Mouse (Mus musculus) intestine, embryonic 15.5 days (tissue): ENCODE results near the gene Dcun1d3. TPM values are rescaled to one million over a fixed set of nuclear protein-coding genes. Genes with fewer than 3 reads are reported as not detected.

ENCODE experiments used
- ATAC-seq: fragments of 200-750 bp; cut with Nextera tagmentation; 2 replicates; pipeline ENCODE4 v1.8.0; 2017; ENCODE audit warnings: moderate TSS enrichment, moderate library complexity
- H3K27ac ChIP-seq: fragments of 300-500 bp; sonication (generic); 2 replicates; pipeline ENCODE4 v1.5.1; 2015; ENCODE audit warnings: mild to moderate bottlenecking, inconsistent platforms
- H3K27me3 ChIP-seq: fragments of 300-500 bp; sonication (generic); replicated peaks from 2 replicates; pipeline ENCODE4 v1.6.1; 2015; ENCODE audit warnings: inconsistent platforms
- H3K36me3 ChIP-seq: fragments of 300-500 bp; sonication (generic); 2 replicates; pipeline ENCODE4 v1.6.1; 2015; ENCODE audit warnings: inconsistent platforms
- H3K4me1 ChIP-seq: fragments of 300-500 bp; sonication (generic); replicated peaks from 2 replicates; pipeline ENCODE4 v1.6.1; 2015; ENCODE audit warnings: inconsistent platforms
- H3K4me2 ChIP-seq: fragments of 300-500 bp; sonication (generic); replicated peaks from 2 replicates; pipeline ENCODE4 v1.6.1; 2015; ENCODE audit warnings: mild to moderate bottlenecking, inconsistent platforms
- H3K4me3 ChIP-seq: fragments of 300-500 bp; sonication (generic); replicated peaks from 2 replicates; pipeline ENCODE4 v1.5.1; 2015; ENCODE audit warnings: inconsistent platforms
- H3K9ac ChIP-seq: fragments of 300-500 bp; sonication (generic); 2 replicates; pipeline ENCODE4 v1.6.1; 2015; ENCODE audit warnings: inconsistent platforms
- H3K9me3 ChIP-seq: fragments of 300-500 bp; sonication (generic); 2 replicates; pipeline ENCODE4 v1.6.1; 2016; ENCODE audit warnings: inconsistent platforms
- WGBS: fragments of 180-500 bp; shearing (Covaris S2); methylation state at CpG from one replicate; pipeline ENCODE4 v1.1.7; 2015; 5-methylcytosine and 5-hydroxymethylcytosine counted together
- polyA plus RNA-seq: library from polyadenylated mRNA; unstranded; fragments of >200 nt; fragmentation: Nextera tagmentation; extraction: Ambion mirVana; gene quantifications from 2 replicates; pipeline ENCODE4 v1.2.1, GENCODE M21; 2015

Gene Dcun1d3
- 10.6 and 11.6 TPM in 2 replicates for polyA plus RNA-seq

DNA sequence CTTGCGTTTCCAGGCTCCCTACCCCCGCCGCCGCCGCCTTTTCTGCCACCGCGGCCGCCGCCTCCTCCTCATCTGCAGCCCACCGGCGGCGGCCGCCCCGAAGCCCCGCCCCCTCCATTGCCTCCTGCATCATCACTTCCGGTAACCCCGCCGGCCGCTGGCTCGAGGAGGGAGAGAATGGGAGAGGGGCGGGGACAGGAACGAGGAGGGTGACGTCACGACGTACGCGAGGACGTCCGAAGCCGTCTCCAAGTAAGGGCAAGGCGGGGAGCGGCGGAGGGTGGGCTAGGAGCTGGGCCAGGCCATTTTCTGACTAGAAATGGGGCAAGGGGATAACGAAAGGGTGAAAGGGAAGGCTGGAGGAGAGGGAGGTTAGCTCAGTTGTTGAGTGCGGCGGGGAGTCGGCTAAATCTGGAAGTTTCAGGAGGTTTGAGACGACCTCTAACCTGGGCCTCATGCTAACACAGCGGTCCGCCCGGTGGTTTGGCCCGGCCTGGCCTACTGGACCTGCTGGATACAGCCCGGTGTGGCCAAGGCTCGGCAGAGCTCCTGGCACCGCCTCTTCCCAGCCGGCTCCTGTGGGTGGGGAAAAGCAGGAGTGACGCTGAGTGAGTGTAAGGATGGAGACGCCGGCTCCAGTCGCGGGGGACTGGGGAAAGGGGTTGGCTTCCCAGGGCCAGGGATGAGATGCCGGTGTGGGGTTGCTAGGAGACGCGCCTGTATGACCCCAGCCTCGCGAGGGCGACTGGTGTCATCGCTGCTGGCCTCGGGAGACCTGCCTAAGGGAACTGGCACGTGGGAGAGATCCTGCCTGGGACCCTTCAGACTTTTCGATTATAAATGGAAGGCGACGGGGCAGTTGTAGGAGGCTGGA is at the start of gene Dcun1d3, which contains the start of gene Lyrm1:
TSS of gene Dcun1d3 (minus strand) at position 660 of the 874 bp plus-strand sequence.
TSS of gene Lyrm1 (plus strand) at position 223 of the 874 bp plus-strand sequence.
- peak within 1 kb of the TSS; percentile 70 for H3K4me3 ChIP-seq
- ATAC-seq, result peak; percentile 98
- 0 out of 2 replicates have a peak, but pooled peaks cover 5% of the 10 kb centered on the region for H3K4me1 ChIP-seq
- H3K27me3 ChIP-seq, result no peaks in the 10 kb centered on the region
- H3K4me2 ChIP-seq, result peak within 1 kb of the TSS; percentile 74
- no peaks in the 10 kb centered on the region for H3K9me3 ChIP-seq
- H3K9ac ChIP-seq, result peak within 1 kb of the TSS; percentile 86
- no peaks in the 10 kb centered on the region for H3K36me3 ChIP-seq
- WGBS, result under 1% methylated on average over 63 of the region's 63 CpGs
- H3K27ac ChIP-seq, result peak within 1 kb of the TSS; percentile 91

DNA sequence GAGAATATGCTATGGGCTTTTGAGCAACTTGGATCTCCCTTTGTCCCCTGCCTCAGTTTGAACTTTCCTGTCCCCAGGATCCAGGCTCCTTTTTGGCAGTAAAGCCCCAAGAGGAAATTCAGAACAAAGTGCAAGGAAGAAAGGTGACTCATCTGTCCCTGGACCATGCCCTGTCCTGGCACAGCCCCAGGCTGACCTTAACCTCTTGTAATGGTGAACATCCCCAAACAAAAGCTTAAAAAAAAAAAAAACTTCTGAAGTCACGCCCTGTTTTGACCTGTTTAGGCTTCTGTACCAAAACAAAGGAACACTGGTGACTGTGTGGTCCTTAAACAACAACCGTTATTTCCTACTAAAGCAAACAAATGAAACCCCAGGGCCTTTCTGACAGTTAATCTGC is 45.5 kb upstream of the Dcun1d3 start:
- no peak overlapping the region for H3K4me3 ChIP-seq
- H3K27ac ChIP-seq, result no peak overlapping the region
- no peak overlapping the region for H3K4me2 ChIP-seq
- no peaks in the 10 kb centered on the region for H3K36me3 ChIP-seq
- no peaks in the 10 kb centered on the region for H3K4me1 ChIP-seq
- ATAC-seq, result no peak
- H3K9ac ChIP-seq, result no peak overlapping the region
- no peaks in the 10 kb centered on the region for H3K27me3 ChIP-seq
- no peaks in the 10 kb centered on the region for H3K9me3 ChIP-seq
- WGBS, result 55% methylated on average over 2 of the region's 2 CpGs

DNA sequence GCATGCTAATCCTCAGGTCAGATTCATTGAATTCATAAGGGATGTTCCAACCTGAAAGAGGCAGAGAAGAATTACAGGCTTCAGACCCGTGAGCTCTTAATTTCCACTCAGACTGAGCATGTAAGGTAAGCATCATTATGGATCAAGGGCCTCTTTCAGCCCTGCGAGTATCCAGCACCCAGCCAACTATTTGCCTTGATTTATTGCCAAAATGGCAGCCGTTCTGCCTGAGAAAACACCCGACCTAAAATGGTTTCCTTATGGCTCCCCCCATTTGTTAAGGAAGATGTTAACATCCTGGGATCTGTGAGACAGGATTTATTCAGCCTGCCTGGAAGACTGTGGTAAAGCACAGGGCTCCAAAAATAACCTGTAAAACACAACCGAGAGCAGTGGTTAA is 40.9 kb upstream of the Dcun1d3 start:
- H3K27me3 ChIP-seq, result no peaks in the 10 kb centered on the region
- ATAC-seq, result no peak
- H3K4me2 ChIP-seq, result no peak overlapping the region
- H3K9me3 ChIP-seq, result no peaks in the 10 kb centered on the region
- H3K4me3 ChIP-seq, result no peak overlapping the region
- H3K9ac ChIP-seq, result no peak overlapping the region
- H3K4me1 ChIP-seq, result no peaks in the 10 kb centered on the region
- H3K36me3 ChIP-seq, result no peaks in the 10 kb centered on the region
- no peak overlapping the region for H3K27ac ChIP-seq
- WGBS, result 55% methylated on average over 5 of the region's 5 CpGs

DNA sequence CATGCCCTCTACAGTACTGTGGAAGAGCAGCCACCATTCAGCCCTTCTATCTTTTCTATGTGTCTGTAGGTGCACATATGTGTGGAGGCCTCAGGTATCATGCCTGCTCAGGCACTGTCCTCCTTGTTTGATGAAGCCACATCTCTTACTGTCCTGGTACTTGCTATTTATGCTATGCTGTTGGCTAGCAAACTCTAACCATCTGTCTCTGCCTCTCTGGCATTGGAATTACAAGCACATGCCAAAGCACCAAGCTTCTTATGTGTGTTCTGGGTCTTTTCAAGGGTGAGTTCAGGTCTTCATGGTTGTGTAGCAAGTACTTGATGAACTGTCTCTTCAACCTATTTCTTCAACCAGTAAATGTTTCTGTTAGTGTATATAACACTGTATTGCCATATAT is 40.2 kb upstream of the Dcun1d3 start:
- H3K9ac ChIP-seq, result no peak overlapping the region
- H3K36me3 ChIP-seq, result no peaks in the 10 kb centered on the region
- no peak overlapping the region for H3K27ac ChIP-seq
- H3K4me3 ChIP-seq, result no peak overlapping the region
- no peak for ATAC-seq
- no peaks in the 10 kb centered on the region for H3K9me3 ChIP-seq
- no peak overlapping the region for H3K4me2 ChIP-seq
- H3K4me1 ChIP-seq, result no peaks in the 10 kb centered on the region
- no peaks in the 10 kb centered on the region for H3K27me3 ChIP-seq

GRCm38 (mm10) chr7:119928783-119929440 is 32.8 kb upstream of the Dcun1d3 start:
- Histone ChIP-seq H3K4me2 (no peak overlapping the region), H3K27ac (no peak overlapping the region), H3K27me3 (no peaks in the 10 kb centered on the region), H3K36me3 (no peaks in the 10 kb centered on the region), H3K4me1 (no peaks in the 10 kb centered on the region), H3K9me3 (no peaks in the 10 kb centered on the region), H3K9ac (no peak overlapping the region), H3K4me3 (no peak overlapping the region)
- ATAC-seq, result no peak
- 52% methylated on average over 2 of the region's 2 CpGs for WGBS

- ATAC-seq, result no peak
- Histone ChIP-seq H3K4me2 (no peak overlapping the region), H3K9ac (no peak overlapping the region), H3K36me3 (no peaks in the 10 kb centered on the region), H3K4me1 (no peaks in the 10 kb centered on the region), H3K4me3 (no peak overlapping the region), H3K27me3 (no peaks in the 10 kb centered on the region), H3K9me3 (no peaks in the 10 kb centered on the region), H3K27ac (no peak overlapping the region)
- WGBS, result 76% methylated on average over 4 of the region's 4 CpGs
Measured at GRCm38 (mm10) chr7:119921054-119921453, 25.0 kb upstream of the Dcun1d3 start.

- no peaks in the 10 kb centered on the region for H3K36me3 ChIP-seq
- H3K4me2 ChIP-seq, result no peak overlapping the region
- no peaks in the 10 kb centered on the region for H3K4me1 ChIP-seq
- no peak overlapping the region for H3K9ac ChIP-seq
- WGBS, result 44% methylated on average over 2 of the region's 2 CpGs
- no peak for ATAC-seq
- no peaks in the 10 kb centered on the region for H3K27me3 ChIP-seq
- no peaks in the 10 kb centered on the region for H3K9me3 ChIP-seq
- no peak overlapping the region for H3K27ac ChIP-seq
- no peak overlapping the region for H3K4me3 ChIP-seq
Measured at GRCm38 (mm10) chr7:119920457-119920856, 24.4 kb upstream of the Dcun1d3 start.

DNA sequence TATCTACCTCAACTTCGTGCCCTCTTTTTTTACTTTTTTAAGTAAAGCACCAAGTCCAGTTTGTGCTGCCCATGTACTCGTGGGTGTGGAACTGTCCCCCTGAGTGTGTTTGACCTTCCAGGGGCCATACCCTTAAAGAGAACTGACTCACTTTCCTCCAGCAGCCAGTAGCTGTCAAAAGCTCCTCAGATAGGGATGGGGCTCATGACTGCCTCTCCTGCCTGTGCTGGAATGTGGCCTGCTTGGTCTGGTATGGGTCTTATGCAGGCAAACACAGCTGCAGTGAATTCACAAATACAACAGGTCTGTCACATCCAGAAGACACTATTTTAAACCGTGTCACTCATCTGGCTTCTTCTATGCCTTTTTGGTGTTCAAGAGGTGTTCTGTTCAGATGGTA is 15.6 kb upstream of the Dcun1d3 start:
- Histone ChIP-seq H3K36me3 (no peaks in the 10 kb centered on the region), H3K9me3 (no peaks in the 10 kb centered on the region), H3K27ac (no peak overlapping the region), H3K4me2 (no peak overlapping the region), H3K9ac (no peak overlapping the region), H3K4me1 (no peaks in the 10 kb centered on the region), H3K4me3 (no peak overlapping the region), H3K27me3 (no peaks in the 10 kb centered on the region)
- WGBS, result 67% methylated on average over 3 of the region's 3 CpGs
- ATAC-seq, result no peak

DNA sequence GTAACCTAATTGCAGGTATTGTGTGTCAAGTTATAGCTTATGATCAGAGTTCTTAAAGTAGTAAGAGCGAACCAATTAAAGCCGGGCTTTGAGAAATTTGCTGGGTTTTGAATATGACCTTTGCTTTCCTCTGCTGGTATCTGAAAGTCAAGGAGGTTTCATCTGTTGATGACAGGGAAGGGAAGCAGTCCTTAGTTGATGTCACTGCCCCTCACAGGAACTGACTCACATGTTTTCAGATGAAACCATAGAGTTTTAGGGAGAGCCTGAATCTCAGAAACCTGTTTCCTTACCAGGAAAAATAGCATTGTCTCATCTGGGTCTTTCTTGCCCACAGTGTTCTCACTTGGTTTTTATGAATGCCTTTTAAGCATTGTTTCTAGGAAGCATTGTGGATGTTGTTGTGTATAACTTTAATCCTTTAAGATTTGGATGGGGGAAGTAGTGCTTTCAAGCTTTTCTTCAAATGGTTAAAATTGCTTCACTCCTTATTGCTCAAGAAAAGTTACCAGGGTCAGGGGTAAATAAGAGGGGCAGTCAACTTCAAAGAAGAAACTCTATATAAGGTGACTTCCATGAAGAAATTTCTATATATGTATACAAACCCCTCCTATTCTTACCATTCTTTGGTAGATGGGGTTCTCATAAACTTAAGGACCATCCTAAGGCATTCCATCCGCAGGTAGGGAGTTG is 10.6 kb upstream of the Dcun1d3 start:
- Histone ChIP-seq H3K4me2 (no peak overlapping the region), H3K27ac (no peak overlapping the region), H3K4me3 (no peak overlapping the region), H3K36me3 (no peaks in the 10 kb centered on the region), H3K9ac (no peak overlapping the region), H3K4me1 (no peaks in the 10 kb centered on the region), H3K27me3 (no peaks in the 10 kb centered on the region), H3K9me3 (no peaks in the 10 kb centered on the region)
- no peak for ATAC-seq
- WGBS, result 90% methylated on average over 3 of the region's 3 CpGs

DNA sequence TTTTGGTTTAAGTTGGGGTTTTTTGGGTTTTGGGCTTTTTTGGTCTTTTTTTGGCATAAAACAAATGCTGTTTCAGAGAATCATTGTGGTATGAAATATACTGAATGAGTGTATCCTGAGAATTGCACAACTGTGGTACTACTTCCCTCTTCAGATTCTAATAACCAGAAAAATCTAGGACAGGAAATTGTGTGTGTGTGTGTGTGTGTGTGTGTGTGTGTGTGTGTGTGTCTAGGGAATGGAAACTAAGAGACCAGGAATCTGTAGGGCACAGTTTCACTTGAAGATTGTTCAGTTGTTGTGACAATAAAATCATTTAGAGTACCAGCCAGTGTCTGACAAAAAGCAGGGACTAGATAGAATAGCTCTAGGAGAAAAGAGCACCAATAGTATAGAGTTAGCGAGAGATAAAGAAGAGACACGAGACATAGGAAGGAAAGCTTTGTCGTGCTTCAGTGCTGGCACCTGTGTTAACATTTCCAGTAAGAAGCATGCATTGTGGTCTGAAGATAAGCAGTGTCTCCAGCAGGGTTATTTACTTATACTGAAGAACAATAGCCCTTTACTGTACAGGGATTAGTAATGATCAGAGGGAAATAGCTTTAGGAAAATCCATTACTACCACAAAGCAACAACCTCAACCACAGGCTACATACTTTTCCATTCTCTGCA is 3.4 kb upstream of the Dcun1d3 start:
- no peaks in the 10 kb centered on the region for H3K36me3 ChIP-seq
- 0 out of 2 replicates have a peak, but pooled peaks cover under 1% of the 10 kb centered on the region for H3K4me1 ChIP-seq
- H3K9ac ChIP-seq, result no peak overlapping the region
- no peaks in the 10 kb centered on the region for H3K27me3 ChIP-seq
- H3K9me3 ChIP-seq, result no peaks in the 10 kb centered on the region
- ATAC-seq, result no peak
- WGBS, result 55% methylated on average over 3 of the region's 3 CpGs
- H3K4me3 ChIP-seq, result no peak overlapping the region
- no peak overlapping the region for H3K4me2 ChIP-seq
- no peak overlapping the region for H3K27ac ChIP-seq

GRCm38 (mm10) chr7:119898247-119898856 is 2.3 kb upstream of the Dcun1d3 start:
- ATAC-seq, result no peak
- no peaks in the 10 kb centered on the region for H3K36me3 ChIP-seq
- H3K27me3 ChIP-seq, result no peaks in the 10 kb centered on the region
- no peak overlapping the region for H3K27ac ChIP-seq
- no peak overlapping the region for H3K9ac ChIP-seq
- WGBS, result 73% methylated on average over 1 of the region's 1 CpGs
- 0 out of 2 replicates have a peak, but pooled peaks cover 3% of the 10 kb centered on the region for H3K4me1 ChIP-seq
- no peak overlapping the region for H3K4me2 ChIP-seq
- no peaks in the 10 kb centered on the region for H3K9me3 ChIP-seq
- no peak overlapping the region for H3K4me3 ChIP-seq
